Mouse (Mus musculus): ENCODE measurements around the gene Fbxl3. TPM values are rescaled to one million over a fixed set of nuclear protein-coding genes. Genes with fewer than 3 reads are reported as not detected.

Fbxl3 gene
- total RNA-seq (2021) = 10 to 100 TPM; 66.6 to 80.9 TPM
- long read RNA-seq, full-length matches to known transcripts = 24 of 39 reads
- long read RNA-seq, partial matches to known transcripts = 6 of 39 reads
- long read RNA-seq, other reads (novel, unspliced or antisense) = 9 of 39 reads

DNA sequence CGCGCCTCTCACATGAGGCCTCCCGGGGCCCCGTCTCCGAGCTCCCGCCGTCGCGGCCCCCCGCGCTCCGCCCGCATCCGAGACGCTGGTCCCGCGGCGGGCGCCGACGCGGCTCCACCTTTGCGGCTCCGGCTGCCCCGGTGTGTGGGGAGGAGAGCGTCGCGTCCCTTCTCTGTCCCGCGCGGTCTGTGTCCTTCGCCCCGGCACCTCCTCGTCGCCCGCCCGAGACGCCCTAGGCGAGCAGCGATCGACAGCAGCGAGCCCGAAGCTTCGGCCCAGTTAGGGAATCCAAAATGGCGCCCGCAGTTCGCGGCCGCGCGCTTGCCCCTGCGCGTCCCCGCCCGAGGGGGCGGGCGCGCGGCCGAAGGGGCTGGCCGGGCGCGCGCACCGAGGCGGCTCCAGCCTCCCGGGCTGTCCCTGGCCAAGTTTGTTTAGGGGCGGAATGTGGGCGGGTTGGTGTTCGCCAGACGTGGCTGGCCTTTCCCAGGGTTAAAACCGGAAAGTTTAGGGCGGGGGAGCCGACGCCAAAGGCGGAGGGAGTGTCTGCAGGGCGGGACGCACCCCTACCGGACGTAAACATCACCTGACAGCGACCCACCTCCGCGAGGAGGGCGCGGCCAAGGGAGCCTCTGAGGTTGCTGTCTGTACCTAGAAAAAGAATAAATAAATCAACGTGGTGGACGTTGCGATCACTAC, at the start of gene Fbxl3:
Gene Fbxl3, minus strand, starts transcription at position 329 of the 696 bp plus-strand sequence.
- DNase-seq (ENCODE audit: low spot score in 2 of 2) = peak; percentile 80 to 82

DNA sequence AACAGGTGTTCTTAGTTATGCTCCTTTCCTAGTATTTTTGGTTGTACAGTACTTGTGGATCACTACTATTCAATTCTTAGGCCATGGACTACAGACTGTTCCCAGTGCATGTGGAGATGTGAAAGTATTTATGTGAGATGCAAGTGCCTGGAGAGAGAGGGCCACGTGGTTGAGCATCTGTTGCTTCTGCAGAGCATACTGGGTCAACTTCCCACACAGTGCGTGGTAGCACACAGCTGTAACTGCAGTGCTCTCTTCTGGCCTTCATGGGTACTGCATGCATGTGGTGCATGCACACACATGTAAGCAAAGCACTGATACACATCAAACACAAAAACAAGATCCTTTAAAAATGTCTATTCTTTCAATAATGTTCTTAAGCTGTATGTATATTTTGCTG, 32.6 kb upstream of the Fbxl3 start:
- peak; percentile 47 to 56 for DNase-seq (ENCODE audit: low spot score in 2 of 2)

DNA sequence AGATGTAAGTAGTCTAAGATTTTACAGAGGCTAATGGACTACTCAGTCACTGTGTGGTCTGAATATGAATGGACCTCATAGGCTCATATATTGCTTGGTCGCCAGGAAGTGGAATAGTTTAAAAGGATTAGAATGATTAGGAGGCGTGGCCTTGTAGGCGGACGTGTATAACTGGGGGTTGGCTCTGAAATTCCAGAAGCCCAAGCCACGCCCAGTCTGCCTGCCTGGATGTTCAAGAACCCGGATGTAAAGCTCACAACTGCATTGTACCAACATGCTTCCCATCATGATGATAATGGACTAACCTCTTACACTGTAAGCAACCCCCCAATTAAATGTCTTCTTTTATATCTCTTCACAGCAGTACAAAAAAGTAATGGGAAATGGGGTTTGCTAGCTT, 26.4 kb upstream of the Fbxl3 start:
- DNase-seq (ENCODE audit: low spot score in 2 of 2) = no peak

DNA sequence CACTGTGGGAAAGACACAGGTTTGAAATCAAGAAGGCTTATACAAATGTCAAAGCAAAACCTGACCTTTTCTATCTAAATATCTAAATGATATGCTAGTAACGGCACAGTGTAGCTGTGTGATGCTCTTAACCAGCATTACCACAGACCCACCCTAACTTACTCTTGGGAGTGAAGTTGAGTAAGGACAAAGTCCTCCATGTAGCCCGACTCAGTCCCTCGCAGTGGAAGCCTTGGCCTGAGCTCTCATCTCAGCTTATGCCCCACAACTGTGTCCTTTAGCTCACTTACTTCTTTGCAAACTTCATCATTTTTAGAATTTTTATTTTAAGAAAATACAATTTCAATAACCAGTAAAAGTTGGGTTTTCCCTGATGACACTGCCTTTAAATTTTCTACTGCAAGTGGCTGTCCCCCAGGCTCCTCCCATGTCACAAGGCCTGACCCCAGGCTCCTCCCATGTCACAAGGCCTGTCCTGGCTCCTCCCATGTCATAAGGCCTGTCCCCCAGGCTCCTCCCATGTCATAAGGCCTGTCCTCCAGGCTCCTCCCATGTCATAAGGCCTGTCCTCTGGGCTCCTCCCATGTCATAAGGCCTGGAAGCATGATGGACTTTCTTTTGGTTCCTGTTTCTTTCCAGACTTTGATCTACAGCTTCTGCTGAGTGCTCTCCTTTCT, 15.8 kb upstream of the Fbxl3 start:
- no peak for DNase-seq (ENCODE audit: low spot score in 2 of 2)

DNA sequence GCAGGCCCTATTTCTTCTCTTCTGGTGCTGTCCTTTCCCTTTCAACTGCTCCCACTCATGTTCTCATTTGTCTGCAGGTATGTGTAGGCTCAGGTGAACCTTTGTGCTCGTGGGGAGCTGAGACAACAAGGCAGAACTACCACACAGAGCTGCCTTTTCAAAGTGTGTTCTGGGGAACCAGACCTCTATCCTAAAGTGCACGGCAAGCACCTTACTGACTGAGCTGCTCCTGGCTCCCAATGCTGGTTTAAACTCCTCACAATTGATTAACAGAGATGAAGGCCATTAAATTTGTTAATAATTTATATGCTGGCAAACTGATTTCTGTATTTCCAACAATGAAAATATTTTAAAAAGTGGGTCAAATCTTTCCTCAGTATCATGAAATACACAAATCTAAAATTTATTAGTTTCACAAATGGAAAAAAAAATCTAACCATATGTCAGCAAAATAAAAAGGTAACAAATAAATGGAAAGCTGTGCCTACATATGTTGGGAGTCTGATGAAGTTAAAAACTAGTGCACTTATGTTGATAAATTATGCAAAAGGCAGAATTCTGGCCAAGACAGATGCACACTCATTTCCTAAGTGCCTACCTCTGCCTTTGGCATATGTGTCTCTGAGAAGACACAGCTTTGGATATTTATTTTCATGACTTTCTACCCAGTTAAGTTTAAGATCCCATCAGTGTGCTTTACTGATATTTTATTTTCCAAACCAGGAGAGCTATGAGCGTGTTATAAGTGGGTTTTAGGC, 13.4 kb upstream of the Fbxl3 start:
- DNase-seq (ENCODE audit: low spot score in 2 of 2) = no peak

DNA sequence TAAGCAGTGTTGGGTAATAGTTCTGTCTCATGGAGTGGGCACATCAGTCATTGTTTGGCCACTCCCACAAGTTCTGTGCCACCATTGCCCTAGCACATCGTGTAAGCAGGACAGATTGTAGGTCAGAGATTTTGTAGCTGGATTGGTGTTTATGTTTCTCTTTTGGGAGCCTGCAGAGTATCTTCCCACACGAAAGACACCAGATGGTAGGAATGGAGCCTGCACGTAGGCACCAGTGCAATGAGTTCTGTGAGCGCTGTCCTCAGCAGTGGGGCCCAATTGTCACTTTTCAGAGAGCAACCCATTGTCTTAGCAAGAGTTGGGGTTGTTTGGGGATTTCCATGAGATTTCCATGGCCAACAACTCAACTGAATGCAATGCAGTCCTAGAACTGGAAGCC, 10.6 kb upstream of the Fbxl3 start:
- no peak for DNase-seq (ENCODE audit: low spot score in 2 of 2)

DNA sequence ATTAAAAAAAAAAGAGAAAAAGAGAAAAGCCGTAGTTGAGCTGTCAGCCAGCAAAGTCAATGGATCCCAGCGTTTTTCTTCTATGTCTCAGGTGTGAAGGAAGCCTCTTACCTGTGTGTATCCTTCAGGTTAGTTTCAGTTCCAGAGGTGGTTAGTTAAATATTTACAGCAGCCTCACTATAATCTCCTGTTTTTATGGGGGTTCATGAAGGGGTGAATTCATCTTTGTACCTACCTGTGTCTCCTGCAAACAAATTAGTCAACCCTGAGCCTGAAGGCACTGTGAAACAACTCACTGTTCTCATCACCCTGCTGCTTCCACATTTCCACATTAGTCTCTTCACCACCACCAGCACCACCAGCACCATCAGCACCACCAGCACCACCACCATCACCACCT, 6.9 kb upstream of the Fbxl3 start:
- no peak for DNase-seq (ENCODE audit: low spot score in 2 of 2)

DNA sequence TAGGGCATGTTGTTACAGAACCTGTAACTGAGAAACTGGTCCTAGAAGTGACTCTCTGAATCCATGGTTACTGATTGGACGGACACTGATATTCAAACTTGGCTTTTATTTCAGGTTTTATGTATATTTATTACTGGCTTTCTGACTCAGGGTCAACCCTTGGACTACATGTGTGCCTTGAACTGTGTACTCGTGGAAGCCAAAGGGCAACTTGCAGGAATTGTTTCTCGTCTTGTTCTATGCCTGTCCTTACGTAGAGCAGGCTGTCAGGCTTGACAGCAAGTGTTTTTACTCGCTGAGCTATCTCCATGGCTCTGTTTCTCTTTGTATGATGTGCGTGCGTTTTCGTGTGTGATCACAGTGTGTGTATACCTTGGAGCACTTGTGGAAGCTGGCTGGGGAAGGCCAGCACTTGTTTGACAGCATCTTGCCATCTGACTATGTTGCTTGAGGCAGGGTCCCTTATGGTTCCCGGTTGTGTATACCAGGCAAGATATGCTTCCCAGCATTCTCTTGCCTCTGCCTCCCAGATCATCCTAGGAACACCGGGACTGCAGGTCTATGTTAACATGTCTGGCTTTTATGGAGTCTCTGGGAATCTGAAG, 3.5 kb upstream of the Fbxl3 start:
- DNase-seq (ENCODE audit: low spot score in 2 of 2) = no peak

DNA sequence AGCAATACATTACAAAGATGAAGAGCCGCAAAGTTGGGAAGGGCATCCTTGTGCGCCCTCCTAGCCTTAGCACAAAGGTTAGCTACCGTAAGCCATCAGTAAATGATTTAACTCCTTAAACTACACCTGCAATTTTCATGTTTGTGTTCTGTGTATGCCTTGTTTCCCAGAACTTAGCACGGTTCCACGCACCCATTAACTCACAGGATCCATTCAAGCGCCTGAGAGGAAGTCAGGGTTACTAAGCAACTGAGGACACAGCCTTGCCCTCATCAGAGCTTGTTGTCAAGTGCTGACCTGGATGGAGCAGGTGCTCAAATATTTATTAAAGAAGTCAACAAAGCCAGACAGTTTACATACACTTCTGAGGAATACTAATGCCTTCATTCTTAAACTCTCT, 2.9 kb upstream of the Fbxl3 start:
- DNase-seq (ENCODE audit: low spot score in 2 of 2) = no peak

DNA sequence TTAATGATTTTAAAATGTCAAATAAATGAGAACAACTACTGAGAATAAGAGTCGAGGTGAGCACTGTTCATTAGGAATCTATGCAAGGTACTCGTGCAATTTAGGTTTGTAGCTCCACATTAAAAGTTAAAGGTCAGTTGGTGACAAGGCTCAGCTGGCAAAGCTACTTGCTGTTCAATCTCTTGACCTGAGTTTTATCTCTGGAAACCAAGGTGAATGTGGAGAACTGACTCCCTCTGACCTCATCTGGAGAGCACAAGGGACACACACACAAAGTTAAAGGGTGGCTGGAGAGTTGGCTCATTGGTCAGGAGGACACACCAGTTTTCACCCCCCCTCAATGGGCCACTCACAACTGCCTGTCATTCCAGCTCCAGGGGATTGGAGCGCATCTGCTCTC, 1.8 kb upstream of the Fbxl3 start:
- DNase-seq (ENCODE audit: low spot score in 2 of 2) = no peak

DNA sequence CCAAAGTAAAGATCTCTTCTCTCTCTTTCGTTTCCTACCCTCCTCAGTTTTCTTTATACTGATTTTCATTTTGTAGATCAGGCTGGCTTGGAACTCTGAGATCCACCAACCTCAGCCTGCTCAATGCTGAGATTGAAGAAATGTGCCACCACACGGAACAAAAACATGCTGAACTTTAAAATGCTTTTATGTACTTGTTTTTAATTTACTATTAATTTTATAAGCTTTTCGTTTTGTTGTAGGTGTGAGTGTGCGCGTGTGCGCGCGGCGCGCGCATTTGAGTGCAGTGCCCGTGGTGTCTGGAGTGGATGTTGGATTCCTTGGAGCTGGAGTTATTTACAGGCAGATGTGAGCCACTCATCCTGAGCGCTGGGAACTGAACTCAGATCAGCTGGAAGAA, 930 bp upstream of the Fbxl3 start:
- no peak for DNase-seq (ENCODE audit: low spot score in 2 of 2)

DNA sequence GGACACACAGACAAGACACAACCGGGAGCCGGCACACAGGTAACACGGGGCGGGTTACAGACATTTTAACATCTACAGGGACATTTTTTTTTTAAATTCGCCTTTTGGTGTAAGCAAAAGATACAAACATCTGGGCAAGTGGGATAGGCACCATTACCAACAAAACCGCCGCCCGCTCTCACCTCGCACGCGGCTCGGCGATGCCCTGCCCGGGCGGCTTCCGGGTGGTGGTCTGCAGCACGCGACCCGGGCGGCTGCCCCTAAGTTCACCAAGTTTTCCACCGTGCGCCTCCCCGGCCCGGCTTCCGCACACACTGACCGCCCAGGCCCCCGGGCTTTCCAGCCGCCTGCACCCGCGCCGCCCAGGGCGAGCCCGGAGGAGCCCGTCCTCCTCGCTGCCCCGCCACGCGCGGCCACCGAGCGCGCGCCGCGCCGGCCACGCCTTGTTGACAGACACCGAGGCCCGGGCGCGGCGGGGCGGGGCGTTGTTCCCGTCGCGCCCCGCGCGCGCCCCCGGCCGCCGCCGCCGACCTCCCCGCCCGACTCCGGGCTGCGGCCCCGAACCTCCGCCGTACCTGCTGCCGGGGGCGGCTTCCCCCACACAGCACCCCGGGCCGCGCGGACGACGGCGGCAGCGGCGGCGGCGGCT, 655 bp downstream of the Fbxl3 start:
- DNase-seq (ENCODE audit: low spot score in 2 of 2) = peak; percentile 69 to 84

DNA sequence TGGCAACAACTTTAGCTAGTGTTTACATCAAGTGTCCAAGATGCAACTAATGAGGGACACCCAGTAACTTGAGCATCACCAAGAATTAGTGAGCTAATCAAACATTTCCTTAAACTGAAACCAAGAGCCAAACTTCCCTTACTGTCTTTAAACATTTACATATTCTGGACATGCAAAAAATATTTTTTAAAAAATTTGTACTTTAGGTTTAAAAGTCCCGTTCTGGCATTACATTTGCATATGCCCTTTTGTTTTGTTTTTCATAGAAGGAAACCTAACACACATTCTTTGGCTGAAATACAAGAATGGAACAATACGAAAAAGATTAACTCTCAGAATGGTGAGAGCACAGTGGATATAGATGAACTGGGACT, 1.2 kb downstream of the Fbxl3 start:
- no peak for DNase-seq (ENCODE audit: low spot score in 2 of 2)

DNA sequence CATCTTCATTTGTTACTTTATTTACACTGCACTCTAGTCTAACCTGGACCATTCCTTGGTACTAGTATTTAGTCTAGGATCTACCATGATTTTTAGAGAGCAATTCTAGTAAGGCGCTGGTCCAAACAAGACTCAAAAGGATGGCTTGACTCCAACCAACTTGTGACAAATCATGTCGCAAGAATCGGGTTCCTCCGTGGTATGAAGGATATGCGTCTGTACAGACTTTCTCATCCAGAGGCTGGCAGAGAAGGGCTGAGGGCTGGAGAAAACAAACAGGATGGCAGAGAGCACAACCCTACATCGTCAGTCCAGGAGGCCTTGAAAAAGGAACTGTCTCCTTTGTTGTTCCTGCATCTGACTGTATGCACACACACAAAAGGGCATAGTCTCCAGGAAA, 2.7 kb downstream of the Fbxl3 start:
- DNase-seq (ENCODE audit: low spot score in 2 of 2) = no peak

DNA sequence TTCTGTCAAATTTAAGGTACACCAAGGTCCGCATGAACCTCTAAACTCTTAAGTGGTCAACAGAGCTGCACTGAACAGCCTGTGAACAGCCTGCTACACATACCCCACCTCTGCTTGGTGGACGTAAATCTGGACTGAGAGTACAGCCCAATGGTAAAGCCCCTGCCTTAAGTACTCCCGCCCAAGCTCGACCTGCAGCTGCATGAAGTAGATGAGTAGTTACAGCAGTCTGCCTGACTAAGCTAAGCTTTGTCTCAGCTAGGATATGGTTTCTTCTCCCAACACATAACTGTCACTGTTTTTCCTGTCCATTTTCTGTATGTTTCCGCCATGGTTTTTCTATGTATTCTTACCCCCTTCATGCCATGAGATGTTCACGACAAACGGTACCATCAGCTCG, 3.5 kb downstream of the Fbxl3 start:
- DNase-seq (ENCODE audit: low spot score in 2 of 2) = no peak

DNA sequence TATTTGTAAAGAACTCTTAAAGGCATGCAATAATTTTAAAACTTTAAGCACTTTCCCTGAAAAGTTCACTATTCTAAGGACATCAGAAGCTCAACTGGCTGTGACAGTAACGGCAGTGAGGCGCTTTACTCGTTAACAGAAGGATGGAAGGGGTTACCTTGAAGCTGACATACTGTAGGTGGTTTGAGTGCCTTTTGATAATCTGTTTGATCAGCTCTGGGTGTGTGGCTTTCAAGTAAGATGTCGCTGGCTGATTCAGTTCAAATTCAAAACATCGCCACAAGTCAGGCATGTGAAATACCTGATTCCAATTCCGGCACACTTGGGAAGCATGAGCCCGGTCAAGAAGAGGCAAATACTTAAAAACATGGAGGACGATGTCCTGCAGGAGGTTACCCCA, 4.3 kb downstream of the Fbxl3 start:
- no peak for DNase-seq (ENCODE audit: low spot score in 2 of 2)

DNA sequence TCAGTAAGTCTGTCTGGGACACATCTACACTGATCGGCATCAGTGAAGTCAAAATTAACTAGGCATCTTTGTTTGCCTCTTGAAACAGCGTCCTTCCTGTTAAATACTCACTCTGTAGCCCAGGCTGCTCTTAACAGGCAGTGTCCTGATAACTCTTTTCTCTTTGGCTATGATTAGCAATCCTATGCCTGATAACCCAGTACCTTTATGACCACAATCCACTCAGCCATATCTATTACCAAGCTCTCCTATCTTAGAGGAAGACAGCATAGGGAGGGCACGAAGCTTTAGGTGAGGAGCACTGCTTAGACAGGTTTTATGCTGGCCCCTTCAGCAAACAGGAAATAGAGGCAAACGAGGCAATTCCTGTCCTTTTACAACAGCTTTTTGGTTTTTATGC, 5.7 kb downstream of the Fbxl3 start:
- no peak for DNase-seq (ENCODE audit: low spot score in 2 of 2)

DNA sequence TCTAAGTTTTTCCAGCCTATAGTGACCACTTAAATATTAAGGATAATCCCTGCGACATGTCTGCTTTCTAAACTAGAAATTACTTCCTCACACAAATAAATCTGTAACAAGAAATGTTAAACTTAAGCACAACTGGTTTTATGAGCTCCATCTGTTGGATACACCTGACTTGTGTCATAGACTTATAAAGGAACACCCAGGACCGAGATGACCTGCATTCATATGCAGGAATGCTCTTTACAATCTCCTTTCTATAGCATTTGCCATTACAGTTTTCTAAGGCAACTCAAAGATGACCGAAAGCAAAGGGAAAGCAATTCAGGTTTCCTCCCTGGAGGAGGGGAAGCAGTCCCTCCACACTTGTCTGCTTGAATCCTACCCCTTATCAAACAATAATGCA, 6.1 kb downstream of the Fbxl3 start:
- no peak for DNase-seq (ENCODE audit: low spot score in 2 of 2)

DNA sequence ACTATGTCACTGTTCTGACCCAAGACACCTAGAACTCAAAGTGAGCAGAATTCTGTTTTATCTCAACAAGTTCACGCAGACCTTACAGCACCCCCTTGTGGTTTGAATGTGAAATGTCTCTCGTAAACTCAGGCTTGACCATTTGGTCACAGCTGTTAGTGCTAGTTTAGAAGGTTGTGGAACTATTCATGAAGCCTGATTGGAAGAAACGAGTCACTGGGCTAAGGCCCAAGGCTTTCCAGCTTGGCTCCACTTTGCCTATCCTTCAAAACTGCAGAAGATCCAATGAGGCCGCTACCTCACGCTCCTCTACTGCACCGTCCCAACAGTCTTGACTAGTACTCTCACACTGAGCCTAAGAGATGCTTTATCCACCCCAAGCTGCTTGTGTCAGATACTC, 10.7 kb downstream of the Fbxl3 start:
- DNase-seq (ENCODE audit: low spot score in 2 of 2) = peak; percentile 31 to 46

DNA sequence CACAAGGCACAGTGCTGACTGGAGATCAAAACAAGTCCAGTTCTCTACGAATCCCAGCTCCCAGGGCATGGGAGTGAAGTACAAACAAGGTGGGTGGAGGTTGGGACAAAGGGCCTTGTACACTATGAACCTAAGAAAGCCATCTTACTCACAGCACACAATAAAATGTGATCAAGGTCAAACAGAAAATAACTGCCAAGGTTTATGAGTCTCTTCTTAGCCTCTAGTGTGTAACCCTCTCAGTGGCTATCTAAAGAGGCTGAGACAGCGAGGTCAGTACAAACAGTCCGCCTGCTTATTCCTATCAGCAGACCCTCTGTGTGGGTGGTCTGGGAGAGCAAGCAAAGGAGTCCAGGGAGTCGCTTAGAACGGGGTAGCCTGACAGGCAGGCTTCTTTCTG, 11.5 kb downstream of the Fbxl3 start:
- DNase-seq (ENCODE audit: low spot score in 2 of 2) = no peak

DNA sequence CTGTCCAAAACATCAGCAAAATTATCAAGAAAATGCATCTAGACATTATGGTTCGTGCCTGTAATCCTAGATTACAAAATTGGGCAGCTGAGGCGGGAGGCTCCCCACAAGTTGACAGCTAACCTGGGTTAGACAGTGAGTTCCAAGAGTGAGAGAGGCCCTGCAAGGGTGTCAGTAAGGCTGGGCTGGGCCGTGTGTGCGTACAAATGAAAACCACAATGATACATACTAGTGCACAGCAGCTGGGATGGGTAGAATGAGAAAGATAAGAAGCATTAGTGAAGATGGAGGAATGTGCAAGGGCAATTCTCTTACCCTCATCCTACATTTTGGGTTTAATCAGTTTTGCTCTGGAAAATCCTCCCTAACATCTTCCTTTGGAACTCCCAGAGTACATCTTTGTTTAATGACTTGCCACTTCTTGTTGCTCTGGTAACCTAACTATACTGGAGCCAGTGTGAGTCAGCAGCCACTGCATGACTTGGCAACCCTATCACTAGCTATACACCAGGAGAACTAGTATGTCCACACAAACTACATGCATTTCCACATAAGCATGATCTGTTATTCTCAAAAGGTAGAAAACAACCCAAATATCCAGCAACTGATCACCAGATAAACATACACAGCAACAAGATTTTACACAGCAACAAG, 12.6 kb downstream of the Fbxl3 start:
- DNase-seq (ENCODE audit: low spot score in 2 of 2) = no peak
